Mouse (Mus musculus) megakaryocyte, embryonic 14.5 days (primary cell): ENCODE results near the gene Rpl19. TPM values are rescaled to one million over a fixed set of nuclear protein-coding genes. Genes with fewer than 3 reads are reported as not detected.

Source experiments
- H3K27me3 ChIP-seq: replicated peaks from 2 replicates; pipeline ENCODE3; 2012; ENCODE audit warnings: inconsistent platforms
- H3K36me3 ChIP-seq: replicated peaks from 2 replicates; pipeline ENCODE3; 2012; ENCODE audit warnings: low read length, inconsistent platforms, mixed read lengths
- H3K4me1 ChIP-seq: 2 replicates; pipeline ENCODE4 v1.6.1; 2012; ENCODE audit warnings: inconsistent platforms
- H3K4me3 ChIP-seq: replicated peaks from 2 replicates; pipeline ENCODE3; 2012; ENCODE audit warnings: moderate library complexity, mild to moderate bottlenecking, inconsistent platforms
- H3K9me3 ChIP-seq: 2 replicates; pipeline ENCODE4 v1.6.1; 2012; ENCODE audit warnings: inconsistent platforms
- FLI1 ChIP-seq: IDR thresholded peaks from 2 replicates; pipeline ENCODE4 v1.6.1; 2012; ENCODE audit warnings: low read length, inconsistent platforms, mixed read lengths
- GATA1 ChIP-seq: IDR thresholded peaks from 3 replicates; pipeline ENCODE4 v1.6.1; 2012; ENCODE audit warnings: mixed read lengths, low read length, inconsistent platforms, borderline replicate concordance
- polyA plus RNA-seq: library from polyadenylated mRNA; stranded (reverse); fragments of >175 nt; gene quantifications from 2 replicates; pipeline ENCODE4 v1.2.3, GENCODE M21; 2012; ENCODE audit warnings: low replicate concordance; ENCODE audit not compliant: insufficient read depth

Rpl19 gene
- polyA plus RNA-seq, 1 experiment = 2,598 TPM

GRCm38 (mm10) chr11:97998898-97999608 lies 27.5 kb upstream of the Rpl19 start:
- Histone ChIP-seq H3K9me3 (no peaks in the 10 kb centered on the region), H3K4me3 (no peak overlapping the region), H3K4me1 (peaks cover 55% of the 10 kb centered on the region), H3K27me3 (peaks cover 81% of the 10 kb centered on the region), H3K36me3 (no peaks in the 10 kb centered on the region)
- no peak for TF ChIP-seq FLI1
- no peak for TF ChIP-seq GATA1

GRCm38 (mm10) chr11:97999748-98000147 lies 26.8 kb upstream of the Rpl19 start:
- Histone ChIP-seq H3K36me3 (no peaks in the 10 kb centered on the region), H3K27me3 (peaks cover 81% of the 10 kb centered on the region), H3K4me3 (no peak overlapping the region), H3K9me3 (no peaks in the 10 kb centered on the region), H3K4me1 (peaks cover 48% of the 10 kb centered on the region)
- TF ChIP-seq FLI1 = no peak
- no peak for TF ChIP-seq GATA1

- Histone ChIP-seq H3K4me1 (peaks cover 44% of the 10 kb centered on the region), H3K9me3 (no peaks in the 10 kb centered on the region), H3K36me3 (no peaks in the 10 kb centered on the region), H3K27me3 (peaks cover 81% of the 10 kb centered on the region), H3K4me3 (no peak overlapping the region)
- TF ChIP-seq FLI1 (no peak), GATA1 (no peak)
These were observed 26.0 kb upstream of the Rpl19 start for GRCm38 (mm10) chr11:98000378-98001140.

GRCm38 (mm10) chr11:98001351-98001824 lies 25.1 kb upstream of the Rpl19 start:
- Histone ChIP-seq H3K9me3 (no peaks in the 10 kb centered on the region), H3K36me3 (no peaks in the 10 kb centered on the region), H3K4me1 (peaks cover 39% of the 10 kb centered on the region), H3K27me3 (peaks cover 77% of the 10 kb centered on the region), H3K4me3 (no peak overlapping the region)
- no peak for TF ChIP-seq GATA1
- no peak for TF ChIP-seq FLI1

- Histone ChIP-seq H3K36me3 (no peaks in the 10 kb centered on the region), H3K27me3 (peaks cover 74% of the 10 kb centered on the region), H3K4me1 (peaks cover 39% of the 10 kb centered on the region), H3K9me3 (no peaks in the 10 kb centered on the region), H3K4me3 (no peak overlapping the region)
- TF ChIP-seq FLI1 = no peak
These were observed 24.5 kb upstream of the Rpl19 start for GRCm38 (mm10) chr11:98001986-98002385.

GRCm38 (mm10) chr11:98002627-98003026 lies 23.9 kb upstream of the Rpl19 start:
- peaks cover 39% of the 10 kb centered on the region for H3K4me1 ChIP-seq
- no peaks in the 10 kb centered on the region for H3K9me3 ChIP-seq
- H3K36me3 ChIP-seq = no peaks in the 10 kb centered on the region
- TF ChIP-seq GATA1 (no peak), FLI1 (no peak)
- H3K27me3 ChIP-seq = peaks cover 75% of the 10 kb centered on the region
- peak overlapping the region; percentile 83 for H3K4me3 ChIP-seq

- no peaks in the 10 kb centered on the region for H3K9me3 ChIP-seq
- no peaks in the 10 kb centered on the region for H3K36me3 ChIP-seq
- H3K4me1 ChIP-seq = peaks cover 42% of the 10 kb centered on the region
- H3K27me3 ChIP-seq = peaks cover 75% of the 10 kb centered on the region
- TF ChIP-seq GATA1 = no peak
- TF ChIP-seq FLI1 = no peak
- H3K4me3 ChIP-seq = peak overlapping the region; percentile 83
These were observed 23.3 kb upstream of the Rpl19 start for GRCm38 (mm10) chr11:98003171-98003671.

- TF ChIP-seq FLI1 = no peak
- Histone ChIP-seq H3K4me3 (no peak overlapping the region), H3K36me3 (no peaks in the 10 kb centered on the region), H3K9me3 (no peaks in the 10 kb centered on the region), H3K4me1 (peaks cover 43% of the 10 kb centered on the region), H3K27me3 (peaks cover 76% of the 10 kb centered on the region)
These were observed 22.3 kb upstream of the Rpl19 start for GRCm38 (mm10) chr11:98004161-98004560.

- Histone ChIP-seq H3K4me3 (no peak overlapping the region), H3K4me1 (peaks cover 34% of the 10 kb centered on the region), H3K9me3 (no peaks in the 10 kb centered on the region), H3K27me3 (peaks cover 76% of the 10 kb centered on the region), H3K36me3 (no peaks in the 10 kb centered on the region)
- no peak for TF ChIP-seq FLI1
- TF ChIP-seq GATA1 = no peak
These were observed 21.4 kb upstream of the Rpl19 start for GRCm38 (mm10) chr11:98005076-98005475.

GRCm38 (mm10) chr11:98005686-98006085 lies 20.8 kb upstream of the Rpl19 start:
- Histone ChIP-seq H3K36me3 (no peaks in the 10 kb centered on the region), H3K27me3 (peaks cover 76% of the 10 kb centered on the region), H3K9me3 (no peaks in the 10 kb centered on the region), H3K4me1 (peaks cover 32% of the 10 kb centered on the region), H3K4me3 (no peak overlapping the region)
- TF ChIP-seq FLI1 (no peak), GATA1 (no peak)
